Mouse (Mus musculus) ES-E14 (cell line): Measurements from ENCODE around the gene Rapgef3. TPM values are rescaled to one million over a fixed set of nuclear protein-coding genes. Genes with fewer than 3 reads are reported as not detected.
A peak's percentile ranks its signal among the peaks of the same experiment; 100 is the strongest.

Experiments
- DNase-seq: peaks from one replicate; pipeline ENCODE4 v3.0.0-alpha.2; 2013; ENCODE audit warnings: low read depth, low spot score
- H3K27ac ChIP-seq: 2 replicates; pipeline ENCODE4 v1.5.1; 2012; ENCODE audit warnings: low read depth, mild to moderate bottlenecking, low read length, moderate library complexity, mixed read lengths; ENCODE audit not compliant: poor library complexity, insufficient read depth, severe bottlenecking
- H3K36me3 ChIP-seq: 2 replicates; pipeline ENCODE4 v1.6.1; 2012; ENCODE audit warnings: mild to moderate bottlenecking, low read length, moderate library complexity, mixed read lengths; ENCODE audit not compliant: control insufficient read depth, poor library complexity, insufficient read depth, severe bottlenecking
- H3K4me1 ChIP-seq, 2 experiments: fragments of 150-350 bp in 1 of 2; sonication (generic) in 1 of 2; 2 replicates each; pipeline ENCODE4 v1.6.1; 2012; ENCODE audit warnings: low read length in 2 of 2, mild to moderate bottlenecking in 1 of 2, mixed read lengths in 1 of 2; ENCODE audit not compliant: control insufficient read depth in 2 of 2, insufficient read depth in 2 of 2, poor library complexity in 1 of 2
- H3K4me3 ChIP-seq, 2 experiments: fragments of 150-350 bp in 1 of 2; sonication (generic) in 1 of 2; 2 replicates each; pipeline ENCODE4 v1.5.1; 2012; ENCODE audit warnings: low read length in 2 of 2, low read depth in 1 of 2, mild to moderate bottlenecking in 1 of 2, mixed read lengths in 1 of 2; ENCODE audit not compliant: insufficient read depth in 1 of 2, poor library complexity in 1 of 2, severe bottlenecking in 1 of 2
- H3K9ac ChIP-seq: 2 replicates; pipeline ENCODE4 v1.6.1; 2012; ENCODE audit warnings: low read depth, mild to moderate bottlenecking, low read length, mixed read lengths; ENCODE audit not compliant: poor library complexity, insufficient read depth, severe bottlenecking
- H3K9me3 ChIP-seq: fragments of 150-350 bp; sonication (generic); 2 replicates; pipeline ENCODE4 v1.6.1; 2012; ENCODE audit warnings: low read depth, mild to moderate bottlenecking, low read length; ENCODE audit not compliant: control insufficient read depth, insufficient read depth
- CHD2 ChIP-seq: IDR thresholded peaks from 2 replicates; pipeline ENCODE4 v1.6.1; 2014; ENCODE audit warnings: mild to moderate bottlenecking, low read depth, low read length, inconsistent platforms
- HCFC1 ChIP-seq: IDR thresholded peaks from 2 replicates; pipeline ENCODE4 v1.6.1; 2012; ENCODE audit warnings: low read length, inconsistent platforms, borderline replicate concordance; ENCODE audit not compliant: insufficient read depth
- MAFK ChIP-seq: IDR thresholded peaks from 2 replicates; pipeline ENCODE4 v1.6.1; 2014; ENCODE audit warnings: mild to moderate bottlenecking, low read depth, low read length, inconsistent platforms; ENCODE audit not compliant: insufficient read depth
- ZC3H11A ChIP-seq: IDR thresholded peaks from 2 replicates; pipeline ENCODE4 v1.6.1; 2012; ENCODE audit warnings: low read depth, mild to moderate bottlenecking, inconsistent platforms, low read length, borderline replicate concordance
- ZNF384 ChIP-seq: IDR thresholded peaks from 2 replicates; pipeline ENCODE4 v1.6.1; 2012; ENCODE audit warnings: low read depth, low read length, inconsistent platforms
- in situ Hi-C, 2 experiments: fragments of 600-800 bp; cut with MboI; formaldehyde crosslinking; loops; one replicate each; pipeline ENCODE4 v1.15.1; 2025; ENCODE audit warnings: low sequenced_read_pairs in 2 of 2, inconsistent platforms in 1 of 2; ENCODE audit not compliant: unreplicated experiment in 2 of 2
- total RNA-seq: library from RNA; depleted of rRNA; stranded (reverse); fragments of 300-350 nt; gene quantifications from 2 replicates; pipeline ENCODE4 v1.2.3, GENCODE M21; 2012

The Rapgef3 gene
- total RNA-seq, 1 experiment: 12.7 TPM

DNA sequence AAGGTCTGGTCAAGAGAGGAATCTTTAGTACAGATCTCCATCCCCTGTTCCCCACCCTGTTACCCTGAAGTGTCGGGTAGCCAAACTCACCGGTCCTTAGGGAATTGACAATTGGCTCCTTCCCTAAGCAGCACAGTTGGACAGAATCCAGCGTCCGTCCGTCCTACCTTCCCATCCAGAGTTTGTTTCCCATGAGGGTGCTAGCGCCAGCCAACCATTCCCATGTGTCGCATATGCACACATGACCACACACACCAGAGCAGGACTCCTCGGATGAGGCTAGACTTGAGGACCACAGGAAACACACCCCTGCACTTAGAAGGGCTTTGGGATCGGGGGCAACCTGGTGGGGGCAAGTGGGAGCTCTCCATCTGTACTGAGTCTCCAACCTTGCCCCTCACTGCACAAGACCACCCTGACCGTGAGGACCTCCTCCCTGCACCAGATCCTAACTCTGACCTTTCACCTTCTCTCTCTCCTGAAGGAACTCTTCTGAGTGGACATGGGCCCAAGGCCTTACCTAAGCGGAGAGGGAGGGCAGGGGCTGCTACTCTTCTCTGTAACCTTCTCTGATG, 23.4 kb upstream of the Rapgef3 start:
- in situ Hi-C loops: no loop called here
- TF ChIP-seq ZC3H11A (no peak), CHD2 (no peak), HCFC1 (no peak), MAFK (no peak), ZNF384 (no peak)
- H3K9me3 ChIP-seq: no peaks in the 10 kb centered on the region
- no peak overlapping the region for H3K9ac ChIP-seq
- H3K4me1 ChIP-seq: peaks cover 6 to 19% of the 10 kb centered on the region in 2 experiments; a peak in 3 of 4 replicates
- no peak overlapping the region for H3K4me3 ChIP-seq
- no peak overlapping the region for H3K27ac ChIP-seq
- peaks cover 2% of the 10 kb centered on the region; the same call in 1 of the 2 replicates for H3K36me3 ChIP-seq
- no peak for DNase-seq

DNA sequence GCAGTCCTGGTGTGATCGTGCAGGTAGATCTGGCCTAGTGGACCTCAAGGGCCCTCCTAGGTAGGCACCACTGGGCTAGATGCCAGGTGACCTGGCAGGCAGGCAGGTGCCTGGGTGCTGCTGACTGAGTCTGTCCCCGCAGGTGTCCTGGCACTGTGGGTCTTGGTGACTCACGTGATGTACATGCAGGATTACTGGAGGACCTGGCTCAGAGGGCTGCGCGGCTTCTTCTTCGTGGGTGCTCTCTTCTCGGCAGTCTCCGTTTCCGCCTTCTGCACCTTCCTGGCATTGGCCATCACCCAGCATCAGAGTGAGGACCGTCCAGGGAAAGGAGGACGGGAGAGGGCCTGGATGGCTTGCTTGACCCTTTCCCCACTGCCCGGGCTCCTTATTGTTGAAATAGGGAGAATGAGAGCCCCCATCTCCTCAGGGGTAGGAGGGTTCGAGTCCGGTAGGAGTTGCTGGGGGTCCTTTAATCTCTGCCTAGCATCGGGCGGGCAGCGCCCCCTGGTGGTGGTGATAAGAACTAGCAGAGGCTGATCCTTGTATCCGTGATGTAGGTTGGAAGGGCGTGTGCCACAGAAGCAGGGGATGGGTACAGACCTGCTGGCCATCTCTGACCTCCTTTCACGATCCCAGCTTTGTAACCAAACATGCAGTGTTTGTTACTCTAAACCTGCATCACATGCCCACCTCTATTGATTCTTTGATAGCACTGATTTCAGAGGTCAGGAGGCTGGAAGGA, 22.2 kb upstream of the Rapgef3 start:
- Histone ChIP-seq H3K27ac (no peak overlapping the region), H3K4me3 (no peak overlapping the region), H3K9ac (no peak overlapping the region), H3K9me3 (no peaks in the 10 kb centered on the region), H3K36me3 (peaks cover 2% of the 10 kb centered on the region; the same call in 1 of the 2 replicates), H3K4me1 (peaks cover 6 to 25% of the 10 kb centered on the region in 2 experiments; a peak in 3 of 4 replicates)
- in situ Hi-C loops: no loop called here
- no peak for TF ChIP-seq HCFC1
- no peak for TF ChIP-seq CHD2
- TF ChIP-seq ZNF384: no peak
- no peak for TF ChIP-seq MAFK
- no peak for TF ChIP-seq ZC3H11A
- no peak for DNase-seq

DNA sequence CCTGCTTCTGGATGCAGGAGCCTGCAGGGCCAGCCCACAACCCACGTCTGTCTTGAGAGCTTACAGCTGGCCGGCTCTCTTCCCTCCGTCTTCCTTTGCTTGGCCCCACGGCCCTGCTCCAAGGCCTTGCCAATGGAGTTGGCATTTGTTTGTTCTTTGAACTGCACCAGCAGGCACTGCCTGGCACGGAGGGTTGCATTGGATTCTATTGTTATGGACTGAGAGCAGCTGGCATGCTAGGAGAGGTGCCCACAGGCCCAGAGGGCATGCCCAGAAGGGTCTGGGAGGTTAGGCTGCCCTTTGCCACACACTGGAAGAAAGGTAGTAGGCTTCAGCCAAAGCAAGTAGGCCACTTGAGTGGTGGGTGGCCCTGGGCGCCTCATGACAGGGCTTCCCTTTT, 21.0 kb upstream of the Rapgef3 start:
- H3K36me3 ChIP-seq: peaks cover 2% of the 10 kb centered on the region; the same call in 1 of the 2 replicates
- no peaks in the 10 kb centered on the region for H3K9me3 ChIP-seq
- TF ChIP-seq ZC3H11A: no peak
- TF ChIP-seq HCFC1: no peak
- no peak for TF ChIP-seq ZNF384
- H3K9ac ChIP-seq: no peak overlapping the region
- in situ Hi-C loops: no loop called here
- H3K4me1 ChIP-seq: peaks cover 6 to 27% of the 10 kb centered on the region in 2 experiments; a peak in 3 of 4 replicates
- no peak overlapping the region for H3K4me3 ChIP-seq
- H3K27ac ChIP-seq: no peak overlapping the region
- DNase-seq: no peak

DNA sequence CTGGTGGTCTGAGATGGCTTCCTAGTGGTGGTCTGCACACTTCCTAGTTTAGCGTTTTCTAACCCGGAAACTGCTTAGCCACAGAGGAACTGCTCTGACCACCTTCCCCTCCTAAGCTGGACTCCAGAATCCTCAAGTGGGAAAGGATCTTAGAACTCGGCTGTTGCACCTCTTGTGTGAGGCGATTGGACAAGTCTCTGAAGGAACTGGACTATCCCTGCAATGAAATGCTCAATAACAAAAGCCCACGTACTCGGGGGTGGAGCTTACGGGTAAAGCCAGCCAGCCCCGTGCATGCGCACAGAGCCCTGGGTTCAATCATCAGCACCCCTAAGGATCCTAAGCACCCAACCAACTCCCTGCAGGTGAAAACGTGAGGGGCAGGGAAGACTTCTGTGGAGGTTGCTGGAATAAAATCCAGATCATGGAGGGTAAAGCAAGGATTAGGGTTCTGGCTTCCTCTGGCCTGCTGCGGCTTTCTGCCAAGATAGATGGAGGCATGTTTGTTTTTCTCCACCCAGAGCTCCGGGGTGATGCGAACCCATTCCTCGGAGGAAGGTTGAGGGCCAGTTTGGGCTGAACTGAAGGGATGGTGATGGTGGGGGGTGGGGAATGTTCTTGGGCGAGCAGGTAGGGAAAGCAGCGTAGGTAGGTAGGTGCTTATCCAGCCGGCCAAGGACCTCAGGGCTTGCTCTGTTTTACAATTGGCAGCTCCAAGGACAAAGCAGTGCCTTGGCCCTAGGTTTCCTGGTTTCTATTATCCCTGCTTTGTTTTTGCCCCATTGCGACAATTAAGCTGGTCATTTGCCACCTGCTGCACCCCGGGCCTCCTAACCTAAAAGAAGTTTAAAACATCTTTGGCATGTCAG, 20.3 kb upstream of the Rapgef3 start:
- Histone ChIP-seq H3K9ac (peak overlapping the region; percentile 7; the same call in 1 of the 2 replicates), H3K4me3 (peak overlapping the region in 1 of 2 experiments; percentile 11; a peak in 1 of 4 replicates), H3K27ac (no peak overlapping the region), H3K9me3 (no peaks in the 10 kb centered on the region), H3K36me3 (peaks cover 2% of the 10 kb centered on the region; the same call in 1 of the 2 replicates), H3K4me1 (peaks cover 6 to 27% of the 10 kb centered on the region in 2 experiments; a peak in 3 of 4 replicates)
- TF ChIP-seq HCFC1: no peak
- TF ChIP-seq MAFK: no peak
- DNase-seq: no peak
- in situ Hi-C loops: no loop called here
